Mouse (Mus musculus) G1E (cell line): ENCODE measurements at regions not wholly inside any gene's neighbourhood (a gene's known extent, or its start where the extent isn't known, plus 50 kb on each side); places are given as distances from the start of the nearest gene placed in this dataset.

Experiments
- ATAC-seq: 2 replicates; pipeline ENCODE4 v1.8.0; 2016; ENCODE audit warnings: mild to moderate bottlenecking; ENCODE audit not compliant: insufficient number of reproducible peaks, poor library complexity, low FRiP score, severe bottlenecking; ENCODE audit errors: extremely low read depth
- DNase-seq: peaks from one replicate; pipeline ENCODE4 v3.0.0; 2012; ENCODE audit warnings: low spot score
- H3K27me3 ChIP-seq: 2 replicates; pipeline ENCODE4 v1.6.1; 2012; ENCODE audit warnings: mild to moderate bottlenecking, low read length, inconsistent platforms; ENCODE audit not compliant: insufficient read depth
- H3K36me3 ChIP-seq: replicated peaks from 2 replicates; pipeline ENCODE3; 2012; ENCODE audit warnings: mild to moderate bottlenecking, inconsistent platforms
- H3K4me1 ChIP-seq: 2 replicates; pipeline ENCODE4 v1.6.1; 2012; ENCODE audit warnings: low read depth, low read length, inconsistent platforms, mixed read lengths; ENCODE audit not compliant: insufficient read depth
- H3K4me3 ChIP-seq: 2 replicates; pipeline ENCODE4 v1.5.1; 2012; ENCODE audit warnings: low read depth, mild to moderate bottlenecking, inconsistent platforms, low read length, moderate library complexity, mixed read lengths
- H3K9me3 ChIP-seq: replicated peaks from 2 replicates; pipeline ENCODE4 v1.6.1; 2012; ENCODE audit warnings: inconsistent platforms
- CTCF ChIP-seq: IDR thresholded peaks from 2 replicates; pipeline ENCODE4 v1.5.1; 2012; ENCODE audit warnings: low read depth, low read length, inconsistent platforms, mixed read lengths
- GATA1 ChIP-seq: IDR thresholded peaks from 2 replicates; pipeline ENCODE4 v1.6.1; 2012; ENCODE audit warnings: borderline replicate concordance, low read length, inconsistent platforms, mixed read lengths
- GATA2 ChIP-seq: IDR thresholded peaks from 2 replicates; pipeline ENCODE4 v1.6.1; 2012; ENCODE audit warnings: low read depth, low read length, inconsistent platforms, borderline replicate concordance
- POLR2AphosphoS5 ChIP-seq: IDR thresholded peaks from 2 replicates; pipeline ENCODE4 v1.6.1; 2012; ENCODE audit warnings: low read depth, low read length, inconsistent platforms; ENCODE audit not compliant: insufficient replicate concordance
- TAL1 ChIP-seq: conservative IDR thresholded peaks from 2 replicates; pipeline ENCODE4 v1.6.1; 2012; ENCODE audit warnings: low read depth, low read length, inconsistent platforms, mixed read lengths

GRCm38 (mm10) chr15:56008603-56009174, 1468.7 kb downstream of the Slc22a22 start:
- no peak for DNase-seq
- H3K36me3 ChIP-seq: no peaks in the 10 kb centered on the region
- H3K27me3 ChIP-seq: no peaks in the 10 kb centered on the region
- ATAC-seq: no peak
- H3K4me3 ChIP-seq: no peak overlapping the region
- H3K4me1 ChIP-seq: no peaks in the 10 kb centered on the region
- H3K9me3 ChIP-seq: no peaks in the 10 kb centered on the region
- TF ChIP-seq TAL1 (no peak), CTCF (no peak), POLR2AphosphoS5 (no peak), GATA2 (no peak)

GRCm38 (mm10) chr15:56007376-56007775, 1470.0 kb downstream of the Slc22a22 start:
- no peak for DNase-seq
- Histone ChIP-seq H3K36me3 (no peaks in the 10 kb centered on the region), H3K4me3 (no peak overlapping the region), H3K4me1 (no peaks in the 10 kb centered on the region), H3K9me3 (no peaks in the 10 kb centered on the region), H3K27me3 (no peaks in the 10 kb centered on the region)
- TF ChIP-seq GATA2 (no peak), GATA1 (no peak), CTCF (no peak), POLR2AphosphoS5 (no peak), TAL1 (no peak)
- ATAC-seq: no peak

GRCm38 (mm10) chr15:56005361-56005760, 1472.1 kb downstream of the Slc22a22 start:
- Histone ChIP-seq H3K4me1 (no peaks in the 10 kb centered on the region), H3K9me3 (no peaks in the 10 kb centered on the region), H3K36me3 (no peaks in the 10 kb centered on the region), H3K4me3 (no peak overlapping the region), H3K27me3 (no peaks in the 10 kb centered on the region)
- DNase-seq (no peak), ATAC-seq (no peak)
- no peak for TF ChIP-seq GATA2
- no peak for TF ChIP-seq TAL1
- TF ChIP-seq CTCF: no peak
- TF ChIP-seq GATA1: no peak
- TF ChIP-seq POLR2AphosphoS5: no peak

GRCm38 (mm10) chr15:56003921-56004320, 1473.5 kb downstream of the Slc22a22 start:
- no peak for DNase-seq
- TF ChIP-seq GATA1: no peak
- TF ChIP-seq GATA2: no peak
- TF ChIP-seq TAL1: no peak
- TF ChIP-seq POLR2AphosphoS5: no peak
- no peak for TF ChIP-seq CTCF
- H3K4me3 ChIP-seq: no peak overlapping the region
- no peak for ATAC-seq
- no peaks in the 10 kb centered on the region for H3K36me3 ChIP-seq
- no peaks in the 10 kb centered on the region for H3K9me3 ChIP-seq
- no peaks in the 10 kb centered on the region for H3K27me3 ChIP-seq
- H3K4me1 ChIP-seq: no peaks in the 10 kb centered on the region

GRCm38 (mm10) chr15:55999605-56000004, 1477.8 kb downstream of the Slc22a22 start:
- no peak for DNase-seq
- no peak for TF ChIP-seq GATA2
- TF ChIP-seq GATA1: no peak
- TF ChIP-seq POLR2AphosphoS5: no peak
- TF ChIP-seq TAL1: no peak
- TF ChIP-seq CTCF: no peak
- ATAC-seq: no peak

GRCm38 (mm10) chr15:55997977-55998376, 1479.4 kb downstream of the Slc22a22 start:
- H3K4me1 ChIP-seq: no peaks in the 10 kb centered on the region
- TF ChIP-seq CTCF (no peak), TAL1 (no peak), POLR2AphosphoS5 (no peak), GATA1 (no peak), GATA2 (no peak)
- no peaks in the 10 kb centered on the region for H3K27me3 ChIP-seq
- no peaks in the 10 kb centered on the region for H3K36me3 ChIP-seq
- no peaks in the 10 kb centered on the region for H3K9me3 ChIP-seq
- H3K4me3 ChIP-seq: no peak overlapping the region
- DNase-seq (no peak), ATAC-seq (no peak)

More at GRCm38 (mm10) chr15:55999605-56000004, 1477.8 kb downstream of the Slc22a22 start:
- Histone ChIP-seq H3K27me3 (no peaks in the 10 kb centered on the region), H3K4me1 (no peaks in the 10 kb centered on the region), H3K9me3 (no peaks in the 10 kb centered on the region), H3K36me3 (no peaks in the 10 kb centered on the region), H3K4me3 (no peak overlapping the region)
